Mouse (Mus musculus) G1E (cell line): ENCODE measurements around the gene Specc1l.
"Not testable (repeated sequence)": the region's sequence is repeated elsewhere in the genome, so short reads cannot be mapped to it uniquely, and the experiment has no call there.

Experiments used
- CTCF ChIP-seq: IDR thresholded peaks from 2 replicates; pipeline ENCODE4 v1.5.1; 2012; ENCODE audit warnings: low read depth, low read length, inconsistent platforms, mixed read lengths
- GATA1 ChIP-seq: IDR thresholded peaks from 2 replicates; pipeline ENCODE4 v1.6.1; 2012; ENCODE audit warnings: borderline replicate concordance, low read length, inconsistent platforms, mixed read lengths
- POLR2AphosphoS5 ChIP-seq: IDR thresholded peaks from 2 replicates; pipeline ENCODE4 v1.6.1; 2012; ENCODE audit warnings: low read depth, low read length, inconsistent platforms; ENCODE audit not compliant: insufficient replicate concordance
- TAL1 ChIP-seq: conservative IDR thresholded peaks from 2 replicates; pipeline ENCODE4 v1.6.1; 2012; ENCODE audit warnings: low read depth, low read length, inconsistent platforms, mixed read lengths

DNA sequence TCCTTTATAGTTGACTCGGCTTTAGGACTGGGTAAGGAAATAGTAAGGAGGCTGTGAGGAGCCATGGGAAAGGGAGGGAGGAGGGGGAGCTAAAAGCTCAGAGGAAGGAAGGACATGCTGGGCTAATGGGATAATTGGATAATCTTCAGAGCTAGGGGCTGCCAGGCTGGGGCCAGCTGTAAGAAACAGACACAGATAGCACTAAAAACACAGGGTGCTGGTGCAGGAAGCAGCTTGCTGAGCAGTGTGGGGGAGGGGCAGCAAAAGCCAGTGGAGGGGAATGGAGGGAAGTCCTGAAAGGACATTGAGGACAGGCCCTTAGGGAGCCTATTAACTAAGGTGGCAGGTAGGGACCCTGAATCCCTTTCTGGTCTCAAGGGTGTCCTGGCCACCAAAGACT lies 132.7 kb downstream of the Specc1l start:
- TF ChIP-seq CTCF, GATA1, POLR2AphosphoS5, TAL1: not testable (repeated sequence)
